Mouse (Mus musculus): ENCODE data around the gene Ets2.
"Not testable (repeated sequence)": the region's sequence is repeated elsewhere in the genome, so short reads cannot be mapped to it uniquely, and the experiment has no call there.

Gene Ets2

DNA sequence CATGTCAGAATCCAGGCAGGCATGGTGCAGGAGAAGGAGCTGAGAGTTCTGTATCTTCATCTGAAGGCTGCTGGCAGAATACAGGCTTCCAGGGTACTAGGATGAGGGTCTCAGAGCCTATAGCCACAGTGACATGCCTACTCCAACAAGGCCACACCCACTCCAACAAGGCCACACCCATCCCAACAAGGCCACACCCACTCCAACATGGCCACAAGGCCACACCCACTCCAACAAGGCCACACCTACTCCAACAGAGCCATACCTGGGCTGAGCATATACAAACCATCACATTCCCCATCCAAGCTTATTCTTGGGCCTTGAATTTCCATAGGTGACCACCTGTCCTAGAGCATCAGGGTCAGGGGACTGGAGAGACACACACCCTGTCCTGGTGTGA, 34.2 kb downstream of the Ets2 start:
- DNase-seq = no peak

DNA sequence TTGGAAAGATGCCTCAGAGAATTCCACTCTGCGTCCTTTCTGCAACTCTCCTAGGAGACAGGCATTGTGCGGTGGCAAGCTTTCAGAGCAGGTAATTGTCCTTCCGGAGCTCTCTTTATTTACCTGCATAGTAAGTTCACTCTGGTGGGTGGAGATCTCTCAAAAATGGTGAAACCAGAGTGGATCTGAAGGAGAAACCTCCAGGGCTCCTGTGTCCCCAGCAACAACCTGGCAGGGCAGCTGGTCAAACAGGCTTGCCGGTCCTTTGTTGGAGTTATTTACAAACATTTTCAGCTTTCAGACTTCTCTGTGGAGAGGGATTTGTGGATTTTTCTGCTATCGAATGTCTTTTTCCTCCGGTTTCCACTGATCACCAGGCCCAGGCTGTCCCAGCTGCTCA, 34.6 kb downstream of the Ets2 start:
- DNase-seq = no peak

DNA sequence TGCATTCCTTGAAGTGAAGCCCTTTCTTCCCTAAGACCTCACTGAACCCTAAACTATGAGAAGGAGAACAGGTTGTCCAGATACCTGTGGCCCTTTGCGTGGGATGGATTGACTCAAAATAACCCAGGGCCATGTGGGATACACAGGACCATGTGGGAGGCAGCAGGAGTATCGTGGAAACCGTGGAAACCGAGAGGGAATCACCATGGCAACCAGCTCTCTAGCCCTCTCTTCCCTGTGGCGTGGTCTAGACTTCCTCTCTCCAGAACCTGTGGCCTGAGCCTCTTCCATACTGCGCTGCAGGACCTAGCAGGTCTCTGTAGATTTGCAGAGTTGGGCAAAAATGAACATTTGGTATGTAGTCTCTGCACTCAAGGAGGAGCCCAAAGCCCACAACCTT, 37.6 kb downstream of the Ets2 start:
- DNase-seq = no peak

DNA sequence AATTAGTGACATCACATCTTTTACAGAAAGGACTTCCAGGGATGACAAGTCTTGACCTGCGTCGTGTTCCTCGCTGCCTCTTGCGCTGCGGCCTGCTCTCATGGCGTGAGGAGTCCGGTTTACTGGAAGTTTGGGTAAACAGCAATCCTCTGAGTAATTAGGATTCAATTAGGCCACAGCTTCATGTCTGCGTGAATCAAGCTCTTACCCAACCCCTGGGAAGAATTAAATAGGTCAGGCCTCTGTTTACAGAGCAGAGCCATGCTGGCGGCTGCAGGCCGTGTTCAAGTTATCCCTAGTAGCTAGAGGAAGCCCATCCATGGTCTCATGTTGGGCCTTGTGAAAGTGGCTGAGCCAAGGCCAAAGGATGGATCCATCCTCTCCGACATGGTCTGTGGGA, 39.5 kb downstream of the Ets2 start:
- DNase-seq = no peak

DNA sequence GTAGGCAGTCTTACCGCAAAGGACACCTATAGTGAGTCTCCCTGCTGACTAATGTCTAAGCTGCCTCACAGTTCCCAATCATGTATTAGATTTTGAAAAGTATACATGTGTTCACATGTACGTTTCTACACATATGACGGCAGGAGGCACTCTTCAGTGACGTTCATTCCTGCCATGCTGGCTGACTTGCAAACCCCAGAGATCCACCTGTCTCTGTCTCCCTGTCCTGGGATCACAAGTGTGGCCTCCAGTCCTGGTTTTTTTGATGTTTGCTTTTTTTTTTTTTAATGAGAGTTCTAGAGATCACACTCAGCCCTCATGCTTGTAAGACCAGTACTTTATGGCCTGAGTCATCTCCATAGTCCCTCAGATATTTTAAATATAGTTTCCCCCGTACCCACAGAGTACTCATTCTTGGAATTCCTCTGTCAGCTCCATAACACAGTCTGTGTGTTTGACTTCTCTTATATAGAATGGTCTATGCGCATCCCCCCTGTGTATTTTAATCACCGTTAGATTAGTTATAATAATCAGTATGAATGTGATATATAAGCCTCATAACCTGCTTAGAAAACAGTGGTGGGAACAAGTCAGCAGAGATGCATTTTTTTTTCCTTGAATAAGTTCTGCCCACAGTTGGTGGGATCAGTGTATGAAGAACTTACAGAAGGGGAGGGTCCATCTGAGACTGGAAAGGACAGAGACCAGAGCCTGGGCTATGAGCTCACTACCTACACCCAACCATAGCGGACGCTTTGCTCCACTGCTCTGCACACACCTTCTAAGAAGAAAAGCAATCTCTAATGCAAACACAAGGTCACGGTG, 40.3 kb downstream of the Ets2 start:
- no peak for DNase-seq

DNA sequence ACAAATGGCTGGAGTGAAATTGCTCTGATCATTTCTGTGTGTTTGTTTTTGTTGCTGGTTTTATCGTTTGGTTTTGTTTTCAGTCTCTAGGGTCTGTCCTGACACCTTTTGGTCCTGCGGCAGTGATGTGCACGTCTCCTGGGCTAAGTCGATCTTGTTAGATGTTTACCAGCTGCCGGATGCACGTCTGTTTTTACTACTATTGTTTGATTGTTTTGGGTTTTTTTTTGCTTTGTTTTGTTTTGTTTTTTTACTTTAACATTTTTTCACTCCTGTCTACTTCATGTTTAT, 40.8 kb downstream of the Ets2 start:
- DNase-seq = no peak

DNA sequence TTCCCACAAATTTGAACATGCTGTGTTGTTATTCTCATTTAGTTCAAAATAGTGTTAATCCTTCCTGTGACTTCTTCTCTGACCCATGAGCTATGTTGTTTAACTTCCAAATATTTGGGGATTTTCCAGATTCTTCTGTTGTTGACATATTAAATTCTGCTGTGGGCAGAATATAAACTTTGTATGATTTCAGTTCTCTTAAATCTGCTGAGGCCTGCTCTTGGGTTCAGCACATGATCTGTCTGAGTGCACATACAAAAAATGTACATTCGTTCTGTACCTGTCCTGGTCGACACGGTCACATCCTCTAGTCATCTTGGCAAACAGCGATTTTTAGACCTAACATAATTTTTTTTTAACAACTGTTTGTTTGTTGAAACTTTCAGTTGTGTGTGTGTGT, 41.2 kb downstream of the Ets2 start:
- no peak for DNase-seq

DNA sequence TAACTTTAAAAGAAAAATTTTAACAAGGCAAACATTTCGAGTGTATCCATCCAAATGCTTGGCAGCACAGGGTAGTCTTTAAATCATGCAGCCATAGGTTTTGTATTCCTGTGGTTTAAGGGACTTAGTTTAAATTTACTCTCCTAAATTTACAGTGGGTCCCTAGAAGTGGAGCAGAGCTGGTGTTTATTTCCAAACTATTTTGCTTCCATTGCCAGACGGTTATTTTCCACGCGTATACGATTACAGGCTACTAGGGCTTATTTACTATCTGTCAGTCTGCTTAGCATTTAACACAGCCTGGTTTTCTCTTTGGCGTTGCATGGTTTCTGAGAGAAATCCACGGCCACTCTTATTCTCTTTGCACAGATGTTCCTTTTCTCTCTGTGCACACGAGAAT, 42.9 kb downstream of the Ets2 start:
- DNase-seq = no peak

DNA sequence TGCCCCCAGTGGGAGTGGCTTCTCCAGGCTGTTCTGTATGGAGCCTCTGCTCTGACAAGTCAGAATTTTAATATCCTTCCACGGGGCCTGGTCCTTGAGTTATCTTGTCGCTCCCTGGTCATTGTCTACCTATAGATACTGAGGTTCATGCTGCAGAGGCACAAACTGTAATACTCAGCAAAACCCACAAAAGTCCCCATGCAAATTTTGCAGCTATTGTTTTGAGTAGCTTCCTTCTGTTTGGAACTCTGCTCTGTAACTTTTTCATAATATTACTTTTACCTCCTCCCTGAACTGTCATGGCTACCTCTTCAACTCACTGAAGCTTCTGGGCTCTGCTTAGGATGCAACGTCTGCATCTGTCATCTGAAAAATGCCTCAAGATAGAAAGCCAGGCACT, 43.8 kb downstream of the Ets2 start:
- no peak for DNase-seq

DNA sequence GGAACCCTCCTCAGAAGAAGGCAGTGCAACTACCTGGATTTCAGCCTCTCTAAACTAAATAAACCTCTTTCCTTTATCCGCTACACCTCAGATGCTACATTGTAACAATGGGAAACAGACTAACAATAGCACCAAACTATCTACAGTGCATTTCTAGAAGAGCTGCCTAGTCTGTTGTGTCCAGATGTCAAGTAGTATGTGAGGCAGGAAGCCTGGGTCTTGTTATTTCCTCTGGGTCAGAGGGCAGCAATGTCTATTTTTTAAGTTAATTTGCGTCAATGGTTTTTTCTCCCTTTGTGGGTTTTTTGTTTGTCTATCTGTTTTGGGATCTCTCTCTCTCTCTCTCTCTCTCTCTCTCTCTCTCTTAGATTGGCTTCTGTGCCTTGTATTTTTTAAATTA, 44.7 kb downstream of the Ets2 start:
- DNase-seq = no peak

DNA sequence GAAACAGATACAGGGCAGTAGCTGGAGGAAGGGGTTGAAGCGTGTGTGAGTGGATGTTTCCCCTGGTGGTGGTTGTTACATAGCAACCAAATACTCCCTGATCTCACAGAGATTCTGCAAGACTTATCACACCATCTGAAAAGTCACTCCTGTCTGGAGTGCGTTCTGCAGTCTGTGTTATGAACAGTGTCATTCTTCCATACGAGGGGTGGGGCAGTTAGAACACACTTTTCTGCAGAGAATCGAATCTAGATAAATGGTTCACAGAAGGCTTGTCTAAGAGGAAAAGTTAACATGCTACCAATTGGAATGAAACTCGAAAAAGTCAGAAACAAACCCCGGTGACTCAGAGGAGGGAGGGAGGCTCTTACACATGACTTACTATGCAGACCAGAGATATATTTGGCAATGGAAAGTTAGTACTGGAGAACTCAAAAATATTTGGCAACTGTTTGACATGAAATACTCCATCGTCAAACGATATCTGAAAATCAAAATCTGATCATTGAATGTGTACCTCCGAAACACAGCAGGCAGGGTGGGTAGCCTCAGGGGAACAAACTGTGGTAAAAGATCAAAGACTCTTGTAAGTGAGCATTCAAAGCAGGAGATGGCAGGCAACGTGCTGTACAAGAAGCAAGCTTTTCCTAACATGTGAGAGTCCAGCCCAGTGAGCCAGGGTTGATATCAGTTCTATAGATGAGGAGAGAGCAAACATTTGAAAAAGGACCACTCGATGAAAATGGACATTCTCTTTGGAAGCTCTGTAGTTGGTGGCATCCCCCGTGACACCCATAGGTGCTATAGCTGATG, 47.6 kb downstream of the Ets2 start:
- DNase-seq = no peak

DNA sequence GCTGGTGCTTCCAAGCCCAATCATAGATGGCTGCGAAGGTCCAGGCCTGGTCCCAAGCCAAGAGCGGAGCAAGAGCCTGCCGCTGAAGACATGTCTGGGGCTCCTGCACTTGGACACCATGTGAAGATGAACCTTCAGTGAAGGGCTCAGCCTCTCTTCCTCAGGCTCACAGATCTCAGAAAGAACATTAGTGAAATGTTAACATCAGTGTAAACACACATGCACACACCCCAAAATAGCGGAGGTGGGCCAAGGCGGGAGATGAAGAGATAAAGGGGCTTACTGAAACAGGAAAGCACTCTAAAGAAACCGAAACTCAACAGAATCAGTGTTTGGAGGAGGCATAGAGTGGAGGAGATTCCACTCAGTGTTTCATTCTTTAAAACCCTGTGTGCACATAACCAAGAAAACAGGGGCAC, 48.3 kb downstream of the Ets2 start:
- peak; percentile 32 for DNase-seq

DNA sequence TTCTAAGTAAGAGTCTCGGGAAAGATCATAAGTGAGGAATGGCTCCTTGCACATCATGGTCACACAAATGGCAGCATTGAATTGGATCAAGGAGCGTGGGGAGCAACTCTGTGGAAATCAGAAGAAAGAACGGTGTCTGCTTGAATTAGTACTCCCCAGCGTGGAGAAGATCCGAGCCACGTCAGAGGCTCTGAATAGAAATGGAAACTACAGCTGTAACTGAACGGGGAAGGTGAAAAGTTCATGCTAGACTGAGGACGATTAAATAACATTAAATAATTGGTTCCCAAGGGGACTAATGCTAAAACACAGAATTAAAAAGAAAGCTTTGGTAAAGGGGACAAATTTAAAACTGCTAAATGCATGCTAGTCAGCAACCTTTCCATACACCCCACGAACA, 50.6 kb downstream of the Ets2 start:
- no peak for DNase-seq

DNA sequence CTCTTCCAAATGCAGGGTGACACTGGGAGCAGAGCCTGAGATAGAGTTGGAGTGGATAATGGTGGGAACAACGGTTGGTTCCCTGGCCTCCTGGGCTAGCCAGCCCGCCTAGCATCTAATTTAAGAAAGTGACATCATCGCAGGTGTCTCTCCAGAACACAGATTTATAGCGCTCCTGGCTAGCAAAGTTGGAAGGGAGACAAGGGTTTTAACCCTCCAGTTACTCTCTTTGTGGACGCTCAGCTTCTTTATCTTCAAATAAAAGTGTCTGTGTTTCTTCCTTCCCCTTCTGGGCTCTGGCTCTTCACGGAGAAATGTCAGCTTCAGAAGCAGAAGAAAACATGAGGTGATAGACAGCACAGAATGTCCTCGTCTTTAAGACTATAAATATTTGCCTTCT, 51.4 kb downstream of the Ets2 start:
- no peak for DNase-seq

DNA sequence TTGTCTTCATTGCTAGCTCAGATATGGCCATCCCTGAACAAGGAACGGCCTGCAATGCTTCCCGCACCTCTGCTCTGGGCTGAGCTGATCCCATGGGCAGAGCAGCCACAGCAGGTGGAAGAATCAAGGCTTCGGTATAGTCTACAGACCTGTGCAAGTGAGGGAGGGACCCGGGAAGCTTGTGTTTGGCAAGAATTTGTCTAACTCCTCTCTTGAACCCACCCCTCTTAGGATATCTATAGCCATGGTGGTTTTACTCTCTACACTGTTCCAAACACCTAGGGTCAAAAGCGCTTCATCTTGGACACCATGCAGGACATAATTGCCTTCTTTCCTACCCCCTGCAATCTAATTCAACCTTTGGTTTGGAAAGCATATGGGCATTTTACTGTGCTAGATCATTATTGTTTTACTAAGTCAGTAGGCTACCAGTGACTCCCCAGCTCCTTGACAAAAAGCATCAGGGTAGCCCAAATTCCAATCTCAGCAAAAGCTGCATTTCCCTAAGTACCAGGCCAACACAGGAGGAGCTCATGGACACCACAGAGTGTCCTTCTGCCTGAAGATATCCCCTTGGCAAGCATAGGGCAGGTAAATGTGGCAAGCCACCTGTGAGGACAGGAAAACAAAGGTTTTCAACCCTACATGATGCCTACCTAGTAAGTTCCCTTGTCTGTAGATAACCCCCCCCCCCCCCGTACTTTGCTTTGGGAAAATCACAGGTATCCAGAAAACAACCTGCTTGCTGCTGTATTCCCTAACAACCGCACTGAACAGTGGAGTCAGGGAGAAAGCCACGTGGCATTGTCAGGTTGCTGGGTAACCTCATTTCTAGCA, 57.5 kb downstream of the Ets2 start:
- DNase-seq = no peak

DNA sequence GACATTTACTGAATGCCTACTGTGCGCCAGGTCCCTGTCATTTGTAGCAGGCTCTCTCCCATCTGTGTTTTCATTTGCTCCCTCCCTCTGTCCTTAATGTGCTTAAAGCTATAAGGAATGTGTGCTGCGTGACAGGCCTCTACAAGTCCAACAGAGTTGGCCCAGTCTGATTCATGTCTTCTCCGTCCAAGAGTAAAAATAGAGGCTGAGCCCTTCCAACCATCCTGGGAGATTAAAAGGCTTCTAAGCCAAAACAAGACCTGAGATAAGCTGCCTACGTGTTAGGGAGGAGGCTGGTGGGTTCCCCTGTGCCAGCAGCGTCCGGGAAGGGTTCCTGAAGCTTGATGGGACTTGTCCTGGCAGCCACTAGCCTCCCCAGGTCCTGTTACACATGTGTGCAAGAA, 58.1 kb downstream of the Ets2 start:
- no peak for DNase-seq

DNA sequence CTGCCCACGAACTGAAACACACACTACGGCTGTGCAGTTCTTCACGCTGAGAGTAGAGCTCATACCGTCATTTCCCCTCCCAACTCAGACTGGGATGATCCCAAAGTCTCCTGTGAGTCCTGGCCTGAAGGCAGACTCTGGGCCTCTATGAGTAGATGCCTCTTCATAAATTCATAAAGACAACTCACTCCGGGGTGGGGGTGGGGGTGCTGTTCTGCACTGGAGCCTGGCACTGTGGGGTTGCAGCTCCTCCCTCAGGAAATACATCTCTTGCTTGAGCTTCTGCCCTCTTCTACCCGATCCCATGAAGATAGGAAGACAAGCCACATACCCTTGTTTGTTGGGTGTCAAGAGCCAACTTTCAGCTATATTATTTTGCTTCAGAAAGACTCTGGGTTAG, 59.9 kb downstream of the Ets2 start:
- no peak for DNase-seq

DNA sequence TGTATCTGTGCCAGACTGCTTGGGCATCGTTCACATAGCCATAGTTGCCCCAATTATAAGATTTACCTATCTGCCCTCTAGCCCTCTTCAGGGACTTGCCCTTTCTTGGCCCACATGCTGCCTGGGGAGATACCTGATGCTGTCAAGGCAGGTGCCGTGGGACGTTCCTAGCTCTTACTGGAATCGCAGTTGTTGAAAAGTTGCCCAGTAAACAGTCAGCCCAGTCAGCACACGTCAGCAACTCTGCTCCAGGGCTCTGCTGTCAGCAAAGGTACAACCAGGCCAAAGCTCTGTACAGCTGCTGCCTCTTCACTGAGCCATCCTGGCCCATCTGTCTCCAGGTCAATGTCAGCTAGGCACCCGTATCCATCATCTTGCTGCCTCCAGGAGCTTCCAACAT, 61.3 kb downstream of the Ets2 start:
- no peak for DNase-seq

DNA sequence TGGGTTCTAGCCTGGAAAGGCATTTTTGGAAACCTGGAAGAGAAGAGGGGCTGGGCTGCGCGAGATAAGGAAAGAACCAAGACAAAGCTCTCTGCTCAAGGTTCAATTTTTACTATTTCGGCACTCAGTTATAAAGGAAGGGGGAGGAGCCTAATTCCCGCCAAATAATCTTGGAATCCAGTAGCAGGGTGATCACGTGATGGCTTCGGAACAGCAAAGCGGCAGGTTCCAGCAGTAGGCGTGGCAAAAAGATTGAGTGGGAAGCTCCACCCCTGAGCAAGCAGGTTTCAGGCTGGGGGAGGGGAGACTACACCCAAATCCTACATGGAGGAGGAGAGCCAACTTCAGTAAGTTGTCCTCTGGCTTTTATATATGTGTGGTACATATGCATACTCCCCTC, 62.2 kb downstream of the Ets2 start:
- DNase-seq = not testable (repeated sequence)

DNA sequence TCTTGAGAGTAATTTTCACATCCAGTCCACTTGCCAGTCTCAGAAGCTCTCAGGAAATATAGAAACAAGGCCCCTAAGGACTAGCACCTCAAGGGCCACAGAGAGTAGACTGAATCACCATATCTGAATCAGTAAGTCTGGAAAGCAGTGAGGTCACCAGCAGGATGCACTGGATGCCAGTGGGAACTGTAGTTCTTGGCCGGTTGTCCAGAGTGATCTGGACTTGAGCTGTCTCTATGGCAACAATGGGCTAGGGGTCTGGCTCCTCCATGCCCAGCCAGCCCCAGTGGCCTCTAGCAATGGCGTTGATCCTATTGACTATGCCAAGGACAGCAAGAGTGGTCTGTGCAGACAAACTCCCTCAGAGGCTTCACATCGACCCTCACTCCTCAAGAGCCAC, 64.3 kb downstream of the Ets2 start:
- no peak for DNase-seq

DNA sequence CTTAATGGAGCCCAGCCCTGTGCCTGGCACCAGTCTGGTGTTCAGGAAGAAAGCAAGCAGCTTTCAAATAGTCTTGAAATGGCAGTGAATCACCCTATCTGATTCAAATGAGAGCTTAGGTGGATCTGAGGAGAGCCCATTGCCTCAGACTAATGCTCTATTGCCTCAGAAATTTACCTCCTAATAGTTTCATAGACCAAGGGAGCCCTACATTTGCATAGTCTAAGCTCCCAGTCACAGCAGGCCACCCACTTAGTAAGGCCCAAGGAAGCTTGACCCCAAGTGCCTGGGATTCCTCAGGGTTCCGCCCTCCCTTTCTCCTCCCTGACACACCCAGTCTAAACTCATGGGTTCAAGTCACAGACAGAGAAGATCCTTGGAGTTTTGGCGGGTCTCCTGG, 65.4 kb downstream of the Ets2 start:
- no peak for DNase-seq

DNA sequence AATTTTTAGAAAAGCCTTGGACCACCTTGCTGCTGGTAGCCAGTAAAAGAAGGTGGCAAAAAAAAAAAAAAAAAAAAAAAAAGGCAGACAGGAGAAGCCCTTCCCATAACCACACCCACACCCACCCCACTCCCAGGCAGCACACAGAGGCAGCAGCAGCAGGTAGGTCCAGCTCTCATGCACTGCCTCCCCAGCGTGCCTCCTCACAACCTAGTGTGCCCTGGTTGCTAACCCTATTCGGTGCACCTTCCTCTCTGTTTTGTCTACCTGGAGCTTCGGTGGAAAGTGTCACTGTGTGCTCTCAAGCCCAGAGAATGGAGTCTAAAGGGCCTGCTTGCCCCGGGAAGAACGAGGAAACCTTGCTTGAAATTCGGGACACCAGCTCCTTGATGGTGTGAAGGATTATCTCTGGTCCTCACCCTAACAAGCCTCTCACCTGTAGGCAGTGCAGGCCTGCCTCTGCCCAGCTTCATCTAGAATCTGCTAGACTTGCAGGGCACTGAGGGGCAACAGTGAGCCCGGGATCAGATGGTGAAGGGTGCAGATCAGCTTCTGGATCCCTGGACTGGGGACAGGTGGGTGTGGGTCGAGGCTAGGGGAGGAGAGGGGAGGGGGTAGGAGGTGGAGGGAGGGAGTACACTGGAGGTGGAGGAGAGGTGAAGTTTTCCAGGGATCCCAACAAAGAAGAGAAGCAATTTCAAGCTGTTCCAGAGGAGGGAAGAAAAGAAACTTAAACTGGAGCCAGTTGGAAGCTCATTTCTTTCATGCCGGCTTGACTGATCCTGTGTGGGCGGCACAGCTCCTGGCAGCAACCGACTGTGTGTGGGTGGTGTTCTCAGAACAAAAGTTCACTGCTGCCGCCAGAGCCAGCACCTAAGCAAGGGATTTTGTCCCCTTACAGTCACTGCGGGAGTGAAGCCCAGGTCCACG, 67.5 kb downstream of the Ets2 start:
- no peak for DNase-seq

DNA sequence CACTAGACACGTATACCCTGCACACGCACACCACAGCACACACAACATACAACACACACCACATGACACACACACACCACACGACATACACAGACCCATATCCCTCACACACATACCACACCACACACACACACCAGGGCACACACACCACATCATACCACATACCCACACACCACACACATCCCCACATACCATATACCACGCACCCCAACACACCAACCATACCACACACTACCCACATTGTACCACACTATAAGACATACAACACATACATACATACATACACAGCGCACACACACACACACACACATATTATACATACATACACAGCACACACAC, 68.1 kb downstream of the Ets2 start:
- no peak for DNase-seq
